Mouse (Mus musculus): ENCODE measurements at regions not wholly inside any gene's neighbourhood (a gene's known extent, or its start where the extent isn't known, plus 50 kb on each side); places are given as distances from the start of the nearest gene placed in this dataset.
A peak's percentile ranks its signal among the peaks of the same experiment; 100 is the strongest.

GRCm38 (mm10) chr8:24374503-24374902, 351.1 kb downstream of the Adam3 start:
- H3K27me3 ChIP-seq (ENCODE audit: control insufficient read depth, insufficient read depth, low read length) = no peaks in the 10 kb centered on the region
- H3K36me3 ChIP-seq (ENCODE audit: control insufficient read depth, insufficient read depth, low read length) = no peaks in the 10 kb centered on the region
- H3K4me3 ChIP-seq (ENCODE audit: control insufficient read depth, insufficient read depth, low read length) = no peak overlapping the region
- H3K27ac ChIP-seq (ENCODE audit: control insufficient read depth, insufficient read depth, low read length) = no peak overlapping the region
- no peaks in the 10 kb centered on the region for H3K4me1 ChIP-seq (replicated peaks; ENCODE audit: control insufficient read depth, insufficient read depth, low read length)
- WGBS = 94% methylated on average over 1 of the region's 1 CpGs
- peak; percentile 4 for DNase-seq
- TF ChIP-seq POLR2A (IDR thresholded peaks at IDR 0.05; ENCODE audit: control insufficient read depth, extremely low read depth, insufficient read depth, low read length, poor library complexity) = no peak
- TF ChIP-seq CTCF (IDR thresholded peaks at IDR 0.05; ENCODE audit: borderline replicate concordance, control insufficient read depth, extremely low read depth, insufficient read depth, low read length, poor library complexity) = no peak

- WGBS = 90% methylated on average over 4 of the region's 4 CpGs
- H3K4me1 ChIP-seq (replicated peaks; ENCODE audit: control insufficient read depth, insufficient read depth, low read length) = no peaks in the 10 kb centered on the region
These were observed 353.6 kb downstream of the Adam3 start for GRCm38 (mm10) chr8:24372068-24372467.

GRCm38 (mm10) chr8:24366000-24366399, 359.7 kb downstream of the Adam3 start:
- TF ChIP-seq CTCF (IDR thresholded peaks at IDR 0.05; ENCODE audit: borderline replicate concordance, control insufficient read depth, extremely low read depth, insufficient read depth, low read length, poor library complexity) (no peak), POLR2A (IDR thresholded peaks at IDR 0.05; ENCODE audit: control insufficient read depth, extremely low read depth, insufficient read depth, low read length, poor library complexity) (no peak)
- no peak overlapping the region for H3K4me3 ChIP-seq (ENCODE audit: control insufficient read depth, insufficient read depth, low read length)
- H3K27me3 ChIP-seq (ENCODE audit: control insufficient read depth, insufficient read depth, low read length) = no peaks in the 10 kb centered on the region
- H3K4me1 ChIP-seq (replicated peaks; ENCODE audit: control insufficient read depth, insufficient read depth, low read length) = no peaks in the 10 kb centered on the region
- no peak for DNase-seq
- no peaks in the 10 kb centered on the region for H3K36me3 ChIP-seq (ENCODE audit: control insufficient read depth, insufficient read depth, low read length)
- H3K27ac ChIP-seq (ENCODE audit: control insufficient read depth, insufficient read depth, low read length) = no peak overlapping the region

More at GRCm38 (mm10) chr8:24372068-24372467, 353.6 kb downstream of the Adam3 start:
- no peak overlapping the region for H3K4me3 ChIP-seq (ENCODE audit: control insufficient read depth, insufficient read depth, low read length)
- TF ChIP-seq POLR2A (IDR thresholded peaks at IDR 0.05; ENCODE audit: control insufficient read depth, extremely low read depth, insufficient read depth, low read length, poor library complexity) (no peak), CTCF (IDR thresholded peaks at IDR 0.05; ENCODE audit: borderline replicate concordance, control insufficient read depth, extremely low read depth, insufficient read depth, low read length, poor library complexity) (no peak)
- no peaks in the 10 kb centered on the region for H3K27me3 ChIP-seq (ENCODE audit: control insufficient read depth, insufficient read depth, low read length)
- H3K27ac ChIP-seq (ENCODE audit: control insufficient read depth, insufficient read depth, low read length) = no peak overlapping the region
- no peaks in the 10 kb centered on the region for H3K36me3 ChIP-seq (ENCODE audit: control insufficient read depth, insufficient read depth, low read length)
- no peak for DNase-seq

- H3K36me3 ChIP-seq (ENCODE audit: control insufficient read depth, insufficient read depth, low read length) = no peaks in the 10 kb centered on the region
- no peak overlapping the region for H3K27ac ChIP-seq (ENCODE audit: control insufficient read depth, insufficient read depth, low read length)
- no peak overlapping the region for H3K4me3 ChIP-seq (ENCODE audit: control insufficient read depth, insufficient read depth, low read length)
- H3K4me1 ChIP-seq (replicated peaks; ENCODE audit: control insufficient read depth, insufficient read depth, low read length) = no peaks in the 10 kb centered on the region
- TF ChIP-seq POLR2A (IDR thresholded peaks at IDR 0.05; ENCODE audit: control insufficient read depth, extremely low read depth, insufficient read depth, low read length, poor library complexity) (no peak), CTCF (IDR thresholded peaks at IDR 0.05; ENCODE audit: borderline replicate concordance, control insufficient read depth, extremely low read depth, insufficient read depth, low read length, poor library complexity) (no peak)
- 90% methylated on average over 4 of the region's 4 CpGs for WGBS
- no peaks in the 10 kb centered on the region for H3K27me3 ChIP-seq (ENCODE audit: control insufficient read depth, insufficient read depth, low read length)
- no peak for DNase-seq
These were observed 361.0 kb downstream of the Adam3 start for GRCm38 (mm10) chr8:24364685-24365084.

- Histone ChIP-seq H3K36me3 (ENCODE audit: control insufficient read depth, insufficient read depth, low read length) (no peaks in the 10 kb centered on the region), H3K27me3 (ENCODE audit: control insufficient read depth, insufficient read depth, low read length) (no peaks in the 10 kb centered on the region), H3K4me3 (ENCODE audit: control insufficient read depth, insufficient read depth, low read length) (no peak overlapping the region), H3K27ac (ENCODE audit: control insufficient read depth, insufficient read depth, low read length) (no peak overlapping the region), H3K4me1 (replicated peaks; ENCODE audit: control insufficient read depth, insufficient read depth, low read length) (no peaks in the 10 kb centered on the region)
- no peak for DNase-seq
- TF ChIP-seq CTCF (IDR thresholded peaks at IDR 0.05; ENCODE audit: borderline replicate concordance, control insufficient read depth, extremely low read depth, insufficient read depth, low read length, poor library complexity) (no peak), POLR2A (IDR thresholded peaks at IDR 0.05; ENCODE audit: control insufficient read depth, extremely low read depth, insufficient read depth, low read length, poor library complexity) (no peak)
These were observed 366.5 kb downstream of the Adam3 start for GRCm38 (mm10) chr8:24359022-24359600.

- H3K4me3 ChIP-seq (ENCODE audit: control insufficient read depth, insufficient read depth, low read length) = no peak overlapping the region
- no peaks in the 10 kb centered on the region for H3K27me3 ChIP-seq (ENCODE audit: control insufficient read depth, insufficient read depth, low read length)
- H3K36me3 ChIP-seq (ENCODE audit: control insufficient read depth, insufficient read depth, low read length) = no peaks in the 10 kb centered on the region
- 95% methylated on average over 4 of the region's 4 CpGs for WGBS
- H3K4me1 ChIP-seq (replicated peaks; ENCODE audit: control insufficient read depth, insufficient read depth, low read length) = no peaks in the 10 kb centered on the region
- H3K27ac ChIP-seq (ENCODE audit: control insufficient read depth, insufficient read depth, low read length) = no peak overlapping the region
- TF ChIP-seq POLR2A (IDR thresholded peaks at IDR 0.05; ENCODE audit: control insufficient read depth, extremely low read depth, insufficient read depth, low read length, poor library complexity) (no peak), CTCF (IDR thresholded peaks at IDR 0.05; ENCODE audit: borderline replicate concordance, control insufficient read depth, extremely low read depth, insufficient read depth, low read length, poor library complexity) (no peak)
- DNase-seq = no peak
These were observed 370.5 kb downstream of the Adam3 start for GRCm38 (mm10) chr8:24355146-24355545.

- H3K36me3 ChIP-seq (ENCODE audit: control insufficient read depth, insufficient read depth, low read length) = no peaks in the 10 kb centered on the region
- no peaks in the 10 kb centered on the region for H3K4me1 ChIP-seq (replicated peaks; ENCODE audit: control insufficient read depth, insufficient read depth, low read length)
- no peak for DNase-seq
- H3K27me3 ChIP-seq (ENCODE audit: control insufficient read depth, insufficient read depth, low read length) = no peaks in the 10 kb centered on the region
- no peak overlapping the region for H3K4me3 ChIP-seq (ENCODE audit: control insufficient read depth, insufficient read depth, low read length)
- 93% methylated on average over 7 of the region's 7 CpGs for WGBS
- H3K27ac ChIP-seq (ENCODE audit: control insufficient read depth, insufficient read depth, low read length) = no peak overlapping the region
- TF ChIP-seq CTCF (IDR thresholded peaks at IDR 0.05; ENCODE audit: borderline replicate concordance, control insufficient read depth, extremely low read depth, insufficient read depth, low read length, poor library complexity) (no peak), POLR2A (IDR thresholded peaks at IDR 0.05; ENCODE audit: control insufficient read depth, extremely low read depth, insufficient read depth, low read length, poor library complexity) (no peak)
These were observed 371.8 kb downstream of the Adam3 start for GRCm38 (mm10) chr8:24353842-24354241.
